Mouse (Mus musculus) hindbrain, embryonic 16.5 days (tissue): Measurements from ENCODE around the gene Nup62. TPM values are rescaled to one million over a fixed set of nuclear protein-coding genes. Genes with fewer than 3 reads are reported as not detected.

ENCODE experiments used
- ATAC-seq: fragments of 200-750 bp; cut with Nextera tagmentation; 2 replicates; pipeline ENCODE4 v1.8.0; 2017; ENCODE audit warnings: moderate TSS enrichment, moderate library complexity
- H3K27ac ChIP-seq: fragments of 300-500 bp; sonication (generic); 2 replicates; pipeline ENCODE4 v1.5.1; 2014; ENCODE audit warnings: low read depth, mild to moderate bottlenecking, control low read depth, low read length, moderate library complexity
- H3K27me3 ChIP-seq: fragments of 300-500 bp; sonication (generic); replicated peaks from 2 replicates; pipeline ENCODE4 v1.6.1; 2014; ENCODE audit warnings: low read length; ENCODE audit not compliant: control insufficient read depth, insufficient read depth
- H3K36me3 ChIP-seq: fragments of 300-500 bp; sonication (generic); 2 replicates; pipeline ENCODE4 v1.6.1; 2014; ENCODE audit warnings: mild to moderate bottlenecking, low read length, moderate library complexity, mixed read lengths; ENCODE audit not compliant: control insufficient read depth, insufficient read depth
- H3K4me1 ChIP-seq: fragments of 300-500 bp; sonication (generic); 2 replicates; pipeline ENCODE4 v1.6.1; 2014; ENCODE audit warnings: low read depth, low read length; ENCODE audit not compliant: control insufficient read depth, insufficient read depth
- H3K4me2 ChIP-seq: fragments of 300-500 bp; sonication (generic); 2 replicates; pipeline ENCODE4 v1.6.1; 2014; ENCODE audit warnings: mild to moderate bottlenecking, low read length, control low read depth, moderate library complexity
- H3K4me3 ChIP-seq: fragments of 300-500 bp; sonication (generic); 2 replicates; pipeline ENCODE4 v1.5.1; 2014; ENCODE audit warnings: mild to moderate bottlenecking, low read length, control low read depth, moderate library complexity
- H3K9ac ChIP-seq: fragments of 300-500 bp; sonication (generic); 2 replicates; pipeline ENCODE4 v1.6.1; 2014; ENCODE audit warnings: low read depth, mild to moderate bottlenecking, control low read depth, low read length, moderate library complexity
- H3K9me3 ChIP-seq: fragments of 300-500 bp; sonication (generic); 2 replicates; pipeline ENCODE4 v1.6.1; 2014; ENCODE audit warnings: mild to moderate bottlenecking, low read length, moderate library complexity; ENCODE audit not compliant: control insufficient read depth
- WGBS: fragments of 180-500 bp; shearing (Covaris S2); extraction: QIAGEN DNeasy Blood & Tissue Kit; methylation state at CpG from one replicate; pipeline ENCODE4 v1.1.7; 2014; 5-methylcytosine and 5-hydroxymethylcytosine counted together
- polyA plus RNA-seq: library from polyadenylated mRNA; unstranded; fragments of >200 nt; fragmentation: Nextera tagmentation; extraction: Ambion mirVana; gene quantifications from 2 replicates; pipeline ENCODE4 v1.2.1, GENCODE M21; 2015

Gene Nup62
- polyA plus RNA-seq, 1 experiment from 2014 or later = 42.5 TPM

DNA sequence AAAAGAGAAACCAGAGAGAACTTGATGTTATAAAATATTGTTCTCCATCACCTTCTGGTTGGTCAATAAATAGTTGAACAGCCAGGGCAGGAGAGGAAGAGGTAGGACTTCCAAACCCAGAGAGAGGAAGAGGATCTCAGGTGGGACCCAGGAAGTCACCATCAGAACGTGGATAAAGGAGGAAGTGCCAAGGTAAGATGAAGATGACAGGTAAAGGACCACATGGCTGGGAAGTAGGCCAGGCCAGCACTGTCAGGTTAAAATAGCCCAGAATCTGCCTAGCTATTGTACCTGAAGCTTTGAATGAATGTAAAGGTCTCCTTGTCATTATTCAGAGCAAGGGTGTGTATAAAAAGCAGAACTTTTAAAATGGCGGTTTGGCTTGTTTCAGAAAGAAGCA is 7.0 kb upstream of the Nup62 start:
- Histone ChIP-seq H3K4me2 (no peak overlapping the region), H3K36me3 (no peaks in the 10 kb centered on the region), H3K9ac (no peak overlapping the region), H3K4me3 (no peak overlapping the region), H3K27me3 (no peaks in the 10 kb centered on the region; the same call in 1 of the 2 replicates), H3K9me3 (no peaks in the 10 kb centered on the region), H3K27ac (no peak overlapping the region), H3K4me1 (no peaks in the 10 kb centered on the region)
- ATAC-seq = no peak
- WGBS = 95% methylated on average over 2 of the region's 2 CpGs

DNA sequence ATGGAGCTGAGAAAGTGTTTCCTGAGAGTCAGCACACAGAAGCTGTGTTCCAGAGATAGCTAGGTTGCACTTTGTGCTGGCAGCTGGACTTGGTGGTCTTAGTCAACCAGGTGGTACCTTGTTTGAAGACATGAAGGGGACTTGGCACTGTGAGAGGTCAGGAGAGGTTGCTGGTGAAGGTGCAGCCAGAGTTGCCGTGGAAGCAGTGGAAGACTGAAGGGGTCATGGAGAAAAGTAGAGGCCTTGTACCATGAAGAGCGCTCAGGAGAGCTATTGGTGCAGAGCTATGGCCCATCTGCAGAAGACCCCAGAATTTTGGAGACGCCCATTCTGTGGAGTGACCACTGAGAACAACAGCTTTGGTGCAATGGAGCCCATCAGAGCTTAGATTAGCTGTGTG is 6.4 kb upstream of the Nup62 start:
- 94% methylated on average over 3 of the region's 3 CpGs for WGBS
- Histone ChIP-seq H3K27me3 (no peaks in the 10 kb centered on the region; the same call in 1 of the 2 replicates), H3K4me2 (no peak overlapping the region), H3K4me3 (no peak overlapping the region), H3K9ac (no peak overlapping the region), H3K36me3 (no peaks in the 10 kb centered on the region), H3K27ac (no peak overlapping the region), H3K9me3 (no peaks in the 10 kb centered on the region), H3K4me1 (no peaks in the 10 kb centered on the region)
- no peak for ATAC-seq

GRCm38 (mm10) chr7:44810365-44810764 is 5.5 kb upstream of the Nup62 start:
- ATAC-seq = no peak
- peaks cover 6% of the 10 kb centered on the region for H3K4me1 ChIP-seq
- H3K9me3 ChIP-seq = no peaks in the 10 kb centered on the region
- H3K27me3 ChIP-seq = no peaks in the 10 kb centered on the region
- H3K4me2 ChIP-seq = no peak overlapping the region
- 80% methylated on average over 4 of the region's 4 CpGs for WGBS
- H3K4me3 ChIP-seq = no peak overlapping the region
- no peak overlapping the region for H3K9ac ChIP-seq
- H3K27ac ChIP-seq = no peak overlapping the region
- no peaks in the 10 kb centered on the region for H3K36me3 ChIP-seq

- H3K9me3 ChIP-seq = no peaks in the 10 kb centered on the region
- H3K36me3 ChIP-seq = no peaks in the 10 kb centered on the region
- no peak overlapping the region for H3K9ac ChIP-seq
- WGBS = 92% methylated on average over 7 of the region's 7 CpGs
- ATAC-seq = no peak
- peaks cover 7% of the 10 kb centered on the region for H3K4me1 ChIP-seq
- no peak overlapping the region for H3K27ac ChIP-seq
- H3K4me2 ChIP-seq = no peak overlapping the region
- no peaks in the 10 kb centered on the region for H3K27me3 ChIP-seq
- no peak overlapping the region for H3K4me3 ChIP-seq
These were observed 4.9 kb upstream of the Nup62 start for GRCm38 (mm10) chr7:44810819-44811557.

GRCm38 (mm10) chr7:44812651-44813325 is 3.1 kb upstream of the Nup62 start:
- H3K4me1 ChIP-seq = peaks cover 16% of the 10 kb centered on the region
- no peak overlapping the region for H3K4me3 ChIP-seq
- no peaks in the 10 kb centered on the region for H3K36me3 ChIP-seq
- no peaks in the 10 kb centered on the region for H3K9me3 ChIP-seq
- ATAC-seq = no peak
- H3K4me2 ChIP-seq = no peak overlapping the region
- H3K27me3 ChIP-seq = no peaks in the 10 kb centered on the region
- WGBS = 94% methylated on average over 20 of the region's 20 CpGs
- no peak overlapping the region for H3K27ac ChIP-seq
- H3K9ac ChIP-seq = no peak overlapping the region

DNA sequence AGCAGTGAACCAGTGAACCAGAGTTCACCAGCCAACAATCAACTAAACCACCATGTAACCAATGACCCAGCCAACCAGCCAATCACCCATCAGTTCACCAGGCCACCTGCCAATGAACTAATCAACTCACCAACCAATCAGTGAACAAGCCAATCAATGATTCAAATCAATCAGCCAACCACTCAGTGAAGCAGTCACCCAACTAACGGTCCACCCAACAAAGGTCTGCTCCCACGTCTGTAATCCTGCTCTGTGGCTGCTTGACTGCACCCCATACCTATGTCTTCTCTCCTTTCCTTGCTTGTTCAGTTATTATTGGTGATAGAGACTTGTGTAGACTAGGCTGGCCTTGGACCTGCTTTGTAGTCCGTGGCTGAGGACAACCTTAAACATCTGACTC is 1.9 kb upstream of the Nup62 start:
- Histone ChIP-seq H3K9me3 (no peaks in the 10 kb centered on the region), H3K27ac (no peak overlapping the region), H3K9ac (no peak overlapping the region), H3K27me3 (no peaks in the 10 kb centered on the region), H3K4me1 (peaks cover 28% of the 10 kb centered on the region), H3K4me2 (no peak overlapping the region), H3K36me3 (no peaks in the 10 kb centered on the region), H3K4me3 (no peak overlapping the region)
- ATAC-seq = no peak
- WGBS = 87% methylated on average over 3 of the region's 3 CpGs

GRCm38 (mm10) chr7:44814423-44814822 is 1.5 kb upstream of the Nup62 start:
- Histone ChIP-seq H3K4me1 (peaks cover 29% of the 10 kb centered on the region), H3K27ac (no peak overlapping the region), H3K9ac (no peak overlapping the region), H3K36me3 (no peaks in the 10 kb centered on the region), H3K4me2 (no peak overlapping the region), H3K9me3 (no peaks in the 10 kb centered on the region), H3K27me3 (no peaks in the 10 kb centered on the region), H3K4me3 (no peak overlapping the region)
- no peak for ATAC-seq
- WGBS = 92% methylated on average over 4 of the region's 4 CpGs

DNA sequence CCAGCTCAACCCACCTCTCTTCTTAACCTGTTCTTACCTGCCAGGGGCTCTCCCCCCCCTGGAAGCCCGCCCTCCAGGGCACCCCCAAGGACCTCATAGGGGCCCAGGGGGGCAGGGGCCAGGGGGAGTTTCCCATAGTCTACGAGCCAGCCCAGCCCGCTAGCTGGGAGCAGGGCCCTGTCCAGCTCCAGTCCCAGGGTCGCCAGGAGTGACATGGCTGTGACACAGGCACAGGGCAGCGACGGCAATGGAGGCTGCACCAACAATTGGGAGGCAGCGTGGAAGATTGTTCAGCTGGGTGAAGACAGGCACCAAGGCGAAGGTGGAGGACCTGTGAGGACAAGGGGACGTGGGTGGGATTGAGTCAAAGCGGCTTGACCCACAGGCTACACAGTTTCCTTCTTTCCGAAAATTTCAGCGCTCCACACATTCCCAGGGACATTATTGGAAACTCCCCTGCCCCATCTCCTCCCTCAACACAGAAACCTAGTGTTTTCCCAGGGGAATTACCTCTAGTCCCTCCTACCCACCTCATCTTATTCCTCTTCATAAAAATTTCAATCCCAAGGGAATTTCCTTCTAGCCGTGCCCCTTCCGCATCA is 835 bp upstream of the Nup62 start:
- Histone ChIP-seq H3K4me1 (peaks cover 32% of the 10 kb centered on the region), H3K36me3 (no peaks in the 10 kb centered on the region), H3K9ac (peak overlapping the region; percentile 47; the same call in 1 of the 2 replicates), H3K9me3 (no peaks in the 10 kb centered on the region), H3K4me2 (peak overlapping the region; percentile 61), H3K4me3 (peak overlapping the region; percentile 82), H3K27ac (peak overlapping the region; percentile 73), H3K27me3 (no peaks in the 10 kb centered on the region)
- ATAC-seq = 0 out of 2 replicates have a peak, but pooled peaks have one; percentile 0
- 26% methylated on average over 14 of the region's 14 CpGs for WGBS

GRCm38 (mm10) chr7:44816470-44817021 is 658 bp downstream of the Nup62 start, which contains the start of gene Atf5:
Gene Atf5 (minus strand): TSS chr7:44816658.
- peak within 1 kb of the TSS; percentile 91 for H3K27ac ChIP-seq
- H3K36me3 ChIP-seq = no peaks in the 10 kb centered on the region
- peak within 1 kb of the TSS; percentile 61 for H3K4me2 ChIP-seq
- peak within 1 kb of the TSS; percentile 82 for H3K4me3 ChIP-seq
- H3K27me3 ChIP-seq = no peaks in the 10 kb centered on the region
- peaks cover 32% of the 10 kb centered on the region for H3K4me1 ChIP-seq
- peak; percentile 37 for ATAC-seq
- WGBS = under 1% methylated on average over 30 of the region's 57 CpGs
- peak within 1 kb of the TSS; percentile 89 for H3K9ac ChIP-seq
- H3K9me3 ChIP-seq = no peaks in the 10 kb centered on the region
